Mouse (Mus musculus): ENCODE results near the gene Trmt61a.

DNA sequence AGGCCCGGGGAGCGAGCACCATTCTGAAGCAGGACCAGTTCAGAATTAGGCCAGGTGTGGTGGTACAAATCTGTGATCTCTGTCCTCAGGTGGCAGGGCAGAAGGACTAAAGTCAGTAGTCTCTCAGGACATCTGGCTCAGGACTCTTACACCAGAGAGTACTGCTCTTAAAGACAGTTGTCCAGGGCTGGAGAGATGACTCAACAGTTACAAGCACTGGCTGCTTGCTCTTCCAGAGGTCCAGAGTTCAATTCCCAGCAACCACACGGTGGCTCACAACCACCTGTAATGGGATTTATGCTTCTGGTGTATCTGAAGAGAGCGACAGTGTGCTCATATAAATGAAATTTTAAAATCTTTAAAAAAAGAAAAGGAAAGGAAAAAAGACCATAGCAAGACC lies 18.6 kb upstream of the Trmt61a start:
- no peak for TF ChIP-seq CTCF (IDR thresholded peaks at IDR 0.05; ENCODE audit: insufficient read depth, low read depth, low read length)
- no peak for TF ChIP-seq POLR2A (IDR thresholded peaks at IDR 0.05; ENCODE audit: insufficient read depth, low read depth, low read length)

All from olfactory bulb, adult 2 months (tissue).